Mouse (Mus musculus): Measurements from ENCODE around the gene Nfatc2. TPM values are rescaled to one million over a fixed set of nuclear protein-coding genes. Genes with fewer than 3 reads are reported as not detected.

Nfatc2 gene
- total RNA-seq, 4 experiments from 2014 or later: 9.8 to 19.2 (median 16.3) TPM

DNA sequence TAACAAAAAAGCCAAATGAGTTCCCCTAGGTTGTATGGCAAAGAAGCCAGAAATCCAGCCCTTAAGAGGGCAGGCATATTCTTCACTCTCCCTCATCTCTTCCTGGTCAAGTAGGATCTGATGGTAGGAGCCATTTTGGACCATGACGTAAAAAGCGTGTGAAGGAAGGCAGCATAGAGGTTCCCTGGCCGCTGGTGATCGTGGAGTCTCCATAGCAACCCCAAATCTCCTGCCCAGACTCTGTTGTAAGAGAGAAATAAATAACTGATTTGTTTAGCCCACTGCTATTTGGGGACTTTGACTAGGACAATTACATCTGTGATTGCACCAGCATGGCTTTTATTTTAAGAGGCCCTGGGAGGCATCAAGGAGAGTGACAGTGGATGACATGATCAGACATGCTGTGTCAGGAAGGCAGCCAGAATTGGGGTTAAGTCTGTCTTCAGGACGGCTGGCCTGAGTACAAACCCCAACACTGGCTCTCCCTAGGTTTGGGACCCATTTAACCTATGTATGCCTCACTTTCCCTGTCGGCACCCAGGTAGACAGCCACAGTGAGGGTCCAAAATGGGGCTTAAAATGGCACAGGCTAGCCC is 8.3 kb upstream of the Nfatc2 start:
- DNase-seq (ENCODE audit: low spot score): no peak

DNA sequence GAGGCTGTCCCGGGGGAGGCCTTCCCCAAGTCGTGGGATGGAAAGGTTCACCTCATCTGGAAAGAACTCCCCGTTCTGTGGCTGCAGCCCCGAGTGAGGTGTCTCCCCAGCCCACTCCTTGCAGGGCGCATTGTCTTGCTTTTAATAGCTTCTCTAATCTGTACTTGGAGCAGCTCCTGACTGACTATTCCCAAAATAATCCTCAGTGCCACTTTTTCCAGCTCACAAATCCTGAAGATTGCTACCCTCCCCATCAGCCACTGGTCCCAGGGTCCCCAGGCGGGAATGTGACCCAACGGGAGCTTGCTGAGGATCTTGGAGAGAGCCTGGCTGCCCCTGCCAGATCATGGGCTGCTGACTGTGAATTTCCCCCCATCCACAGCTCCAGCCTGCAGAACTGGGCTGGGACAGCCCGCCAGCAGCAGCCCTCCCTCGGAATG is 6.7 kb upstream of the Nfatc2 start:
- no peak for DNase-seq (ENCODE audit: low spot score)

DNA sequence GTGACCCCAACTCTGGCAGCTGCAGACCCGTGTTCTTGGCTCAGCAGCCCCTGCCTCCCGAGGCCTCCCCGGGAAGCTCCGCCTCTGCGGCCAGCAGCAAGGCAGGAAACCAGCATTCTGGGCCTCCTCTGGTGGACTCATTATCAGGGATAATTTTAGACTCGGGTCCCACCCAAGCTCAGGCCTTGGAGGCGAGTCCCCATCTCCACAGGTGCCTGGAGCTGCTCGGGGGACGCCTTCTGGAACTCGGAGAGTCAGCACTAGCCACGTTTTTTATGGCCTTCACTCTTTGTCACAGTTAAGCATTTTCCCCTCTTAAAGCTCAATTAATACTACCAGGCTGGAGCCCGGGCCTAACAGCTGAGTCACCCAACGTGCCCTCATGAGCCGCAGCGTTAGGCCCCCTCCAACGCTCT is 3.2 kb upstream of the Nfatc2 start:
- DNase-seq (ENCODE audit: low spot score): peak; percentile 81

DNA sequence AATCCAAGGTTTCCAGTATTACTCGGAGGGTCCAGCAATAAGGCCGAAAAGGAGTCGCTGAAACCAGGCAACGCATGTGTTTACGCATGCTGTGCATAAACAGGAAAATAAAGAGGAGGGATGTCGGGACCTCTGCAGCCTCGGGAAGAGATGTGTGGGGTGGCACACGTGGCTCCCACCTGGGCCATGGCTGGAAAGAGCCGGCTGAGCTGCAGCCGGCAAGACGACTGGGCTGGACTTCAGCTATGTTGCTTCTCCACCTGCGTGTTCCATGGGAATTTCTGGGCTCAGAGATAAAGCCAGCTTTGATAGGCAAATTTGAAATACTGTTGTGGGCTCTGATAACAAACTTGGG is 907 bp upstream of the Nfatc2 start:
- DNase-seq (ENCODE audit: low spot score): no peak

DNA sequence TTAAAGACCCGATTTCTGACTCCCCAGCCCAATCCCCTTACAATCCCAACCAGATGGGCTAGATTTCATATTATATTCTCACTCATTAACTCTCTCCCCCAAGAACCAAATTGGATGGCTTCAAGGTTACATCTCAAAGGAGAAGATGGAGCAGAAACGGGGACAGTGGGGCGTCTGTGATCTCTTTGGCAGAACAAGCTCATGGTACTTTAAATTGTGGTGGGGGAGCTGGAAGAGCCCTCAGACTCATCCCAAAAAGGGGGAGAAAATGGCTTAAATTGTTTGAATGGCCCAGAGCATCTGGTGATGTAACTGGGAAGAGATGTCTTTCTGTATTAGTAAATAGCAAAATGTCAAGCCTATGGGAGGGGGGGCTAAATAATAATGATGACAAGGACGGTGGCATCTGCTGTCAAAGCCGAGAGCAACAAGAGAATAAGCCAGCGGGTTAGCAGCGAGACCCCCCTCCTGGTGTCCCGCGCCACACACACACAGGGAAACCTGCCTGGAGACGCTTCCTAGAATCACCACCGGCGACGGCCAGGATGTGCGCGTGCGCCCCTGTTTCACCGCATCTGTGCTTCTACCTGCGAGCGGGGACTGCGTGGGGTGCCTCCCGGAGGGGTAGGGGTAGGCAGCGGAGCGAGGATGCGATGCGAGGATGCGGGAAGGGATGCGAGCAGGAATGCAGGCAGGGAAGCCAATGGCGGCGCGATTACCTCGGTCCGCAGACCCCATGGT is 537 bp downstream of the Nfatc2 start:
- no peak for DNase-seq (ENCODE audit: low spot score)

DNA sequence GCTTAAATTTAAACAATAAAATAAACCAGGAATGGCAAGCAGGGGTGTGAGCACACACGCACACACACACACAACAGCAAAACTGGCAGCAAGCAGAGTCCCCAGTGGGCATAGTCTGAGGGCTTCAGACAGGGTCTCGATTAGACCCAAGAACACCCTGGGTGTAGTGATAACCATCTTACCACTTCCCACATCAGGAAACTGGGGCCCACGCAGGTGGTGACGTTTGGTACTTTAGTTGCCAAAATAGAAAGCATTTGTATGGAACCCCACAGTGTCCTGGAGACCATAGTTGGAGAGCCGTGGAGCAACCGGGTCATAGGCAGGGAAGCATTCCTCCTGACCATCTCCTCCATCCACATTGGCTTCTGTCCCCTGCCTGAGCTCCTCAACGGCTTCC is 5.8 kb downstream of the Nfatc2 start:
- DNase-seq (ENCODE audit: low spot score): no peak

DNA sequence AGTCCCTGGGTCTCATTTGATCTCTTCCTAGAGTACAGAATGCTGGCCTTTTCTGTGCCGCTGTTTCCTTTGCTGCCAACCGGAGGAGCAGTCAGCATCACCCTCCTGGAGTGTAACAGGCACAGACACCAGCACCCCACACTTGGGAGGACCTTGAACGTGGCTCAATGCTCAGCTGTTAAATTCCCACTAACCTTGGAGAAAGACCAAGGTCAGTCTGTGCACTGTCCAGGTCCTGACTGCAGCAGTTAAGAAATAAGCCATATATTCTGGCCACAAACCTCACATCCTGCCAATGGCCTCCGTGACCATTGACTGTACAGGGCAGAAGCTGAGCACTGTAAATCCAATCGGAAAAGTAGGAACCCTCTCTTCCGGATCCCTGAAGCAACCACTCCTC is 7.8 kb downstream of the Nfatc2 start:
- no peak for DNase-seq (ENCODE audit: low spot score)

DNA sequence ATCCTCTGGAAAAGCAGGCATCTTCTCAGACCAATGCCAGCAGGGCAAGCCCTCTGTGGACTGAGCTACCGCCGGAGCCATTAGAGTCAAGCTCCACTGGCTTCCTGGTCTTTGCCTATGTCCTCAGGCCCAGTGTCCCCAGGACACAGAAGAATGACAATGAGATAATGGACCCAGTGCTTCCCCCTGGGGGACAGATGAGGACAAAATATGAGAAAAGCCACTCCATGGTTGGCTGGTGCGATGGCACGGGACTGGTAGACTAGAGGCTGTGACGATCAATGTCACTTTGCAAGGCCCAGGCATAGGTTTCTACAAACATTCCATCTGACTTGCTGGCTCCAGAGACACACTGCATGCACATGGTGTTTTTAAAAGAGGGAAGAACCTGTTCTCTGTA is 8.5 kb downstream of the Nfatc2 start:
- no peak for DNase-seq (ENCODE audit: low spot score)

DNA sequence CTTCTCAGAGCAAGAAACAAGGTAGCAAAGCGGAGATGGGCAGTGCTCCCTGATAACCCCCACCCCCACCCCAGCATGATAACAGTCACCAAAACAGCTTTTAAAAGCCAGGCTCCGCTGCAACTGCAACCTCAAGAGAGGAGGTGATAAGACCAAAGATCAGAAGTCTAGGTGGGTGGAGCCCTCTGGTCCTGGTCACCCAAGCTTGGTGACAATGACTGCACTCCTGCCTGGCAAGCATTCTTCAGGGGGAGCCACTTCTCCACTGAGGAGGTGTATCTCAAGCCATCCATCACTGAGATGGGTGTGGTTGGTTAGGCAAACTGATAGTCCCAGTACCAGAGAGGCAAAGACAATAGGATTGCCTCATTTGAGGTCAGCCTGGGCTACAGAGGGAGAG is 10.4 kb downstream of the Nfatc2 start:
- no peak for DNase-seq (ENCODE audit: low spot score)

DNA sequence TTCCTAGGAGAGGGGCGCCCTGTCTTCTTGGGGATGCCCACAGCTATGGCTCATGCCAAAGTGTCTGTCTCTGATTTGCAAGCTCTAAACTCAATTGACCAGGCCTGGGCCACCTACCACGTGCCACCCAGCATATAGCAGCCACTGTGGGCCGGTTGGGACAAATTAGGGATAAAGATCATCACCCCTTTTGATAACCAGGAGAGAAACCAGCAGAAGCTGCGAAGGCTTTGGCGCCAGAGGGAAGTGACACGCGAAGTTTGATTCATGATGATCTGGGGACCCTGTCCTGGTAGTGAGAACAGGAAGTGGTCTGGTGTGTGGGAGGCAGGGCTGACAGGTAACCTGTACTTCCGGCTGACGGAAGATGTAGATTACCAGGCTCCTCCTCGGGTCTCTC is 10.9 kb downstream of the Nfatc2 start:
- no peak for DNase-seq (ENCODE audit: low spot score)

DNA sequence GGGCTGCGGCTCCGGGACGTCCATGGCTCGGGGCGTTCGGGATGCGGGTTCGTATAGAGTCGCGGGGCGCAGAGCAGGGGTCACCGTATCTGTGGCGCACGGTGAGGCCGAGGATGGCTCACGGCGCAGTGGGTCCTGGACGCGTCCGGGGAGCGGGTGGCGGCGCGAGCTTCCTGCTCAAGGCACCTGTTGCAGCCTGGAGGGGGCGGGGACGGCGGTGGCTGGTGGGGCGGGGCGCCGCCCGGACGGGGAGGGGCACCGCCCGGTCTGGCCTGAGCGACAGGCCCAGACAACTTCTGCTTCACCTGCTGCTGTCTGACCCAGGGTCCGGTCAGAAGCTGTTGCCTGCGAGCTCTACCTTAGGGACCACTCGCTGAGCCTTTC is 11.3 kb downstream of the Nfatc2 start:
- DNase-seq (ENCODE audit: low spot score): no peak

DNA sequence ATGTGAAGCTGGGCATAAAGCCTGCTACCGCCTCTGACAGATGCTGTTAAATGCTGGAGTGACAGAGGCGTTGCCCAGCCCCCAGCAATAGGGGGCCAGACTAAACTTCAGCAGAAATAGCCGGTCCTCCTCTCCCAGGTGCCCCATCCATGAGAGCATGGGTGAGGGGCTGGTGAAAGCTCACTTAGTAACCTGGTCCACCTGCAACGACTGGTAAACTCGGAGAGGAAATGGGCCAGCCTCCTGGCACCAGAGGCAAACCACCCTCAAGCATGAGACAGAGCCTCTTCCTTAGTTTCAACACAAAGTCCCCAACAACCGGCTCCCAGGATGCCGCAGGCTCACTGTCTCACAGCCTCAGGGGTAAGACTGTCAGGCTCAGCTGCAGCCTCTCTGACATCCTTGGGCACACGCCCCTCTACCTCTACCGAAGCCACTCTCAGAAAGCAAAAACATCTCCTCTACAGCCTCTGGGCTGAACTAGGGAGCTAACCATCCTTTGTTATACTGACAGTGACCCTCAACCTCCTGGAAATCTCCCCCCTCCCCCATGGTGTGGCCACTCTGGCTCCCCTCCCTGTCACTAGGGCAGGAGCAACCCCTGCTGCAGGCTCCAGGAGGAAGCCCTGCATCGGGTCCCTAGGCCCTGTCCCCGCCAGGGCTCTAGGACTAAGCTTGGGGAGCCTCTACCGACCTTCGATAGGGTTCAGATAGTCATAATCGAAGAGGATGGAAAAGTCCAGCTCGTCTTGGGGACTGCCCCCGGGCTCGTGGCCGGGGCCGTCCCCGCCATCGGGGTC is 11.9 kb downstream of the Nfatc2 start:
- no peak for DNase-seq (ENCODE audit: low spot score)

DNA sequence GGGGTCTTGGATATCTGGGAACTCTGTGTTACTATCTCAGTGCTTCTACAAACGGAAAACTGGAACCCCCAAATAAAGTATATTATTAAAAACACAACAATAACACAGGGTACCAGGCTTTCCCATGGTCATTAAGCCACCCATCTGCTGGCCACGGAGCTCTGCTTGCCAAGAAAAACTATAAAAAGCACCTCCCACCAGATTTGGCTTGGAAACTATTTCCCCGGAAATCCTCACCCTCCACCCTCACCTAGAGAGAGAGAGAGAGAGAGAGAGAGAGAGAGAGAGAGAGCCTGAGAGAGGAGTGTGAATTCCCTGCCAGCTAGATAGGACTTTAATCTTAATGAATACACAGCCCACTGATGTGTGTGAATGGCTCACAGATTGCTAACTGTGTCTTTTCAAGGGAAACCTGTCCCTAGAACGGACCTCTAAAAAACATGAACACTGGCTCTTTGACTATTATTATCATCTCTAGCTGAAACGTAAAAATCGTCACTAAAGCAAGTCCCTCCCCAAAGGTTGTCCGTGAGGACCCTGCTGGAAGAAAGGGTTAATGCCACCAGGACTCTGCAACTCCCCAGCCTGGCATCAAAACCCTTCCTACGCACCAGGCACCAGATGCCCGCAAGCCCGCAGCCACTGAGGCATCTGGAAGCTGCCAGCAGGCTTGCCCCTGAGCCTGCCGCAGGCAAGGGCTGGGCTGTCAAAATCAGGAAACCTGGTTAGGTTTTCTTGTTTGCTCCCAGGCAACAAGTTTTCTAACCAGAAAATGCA is 12.7 kb downstream of the Nfatc2 start:
- no peak for DNase-seq (ENCODE audit: low spot score)

DNA sequence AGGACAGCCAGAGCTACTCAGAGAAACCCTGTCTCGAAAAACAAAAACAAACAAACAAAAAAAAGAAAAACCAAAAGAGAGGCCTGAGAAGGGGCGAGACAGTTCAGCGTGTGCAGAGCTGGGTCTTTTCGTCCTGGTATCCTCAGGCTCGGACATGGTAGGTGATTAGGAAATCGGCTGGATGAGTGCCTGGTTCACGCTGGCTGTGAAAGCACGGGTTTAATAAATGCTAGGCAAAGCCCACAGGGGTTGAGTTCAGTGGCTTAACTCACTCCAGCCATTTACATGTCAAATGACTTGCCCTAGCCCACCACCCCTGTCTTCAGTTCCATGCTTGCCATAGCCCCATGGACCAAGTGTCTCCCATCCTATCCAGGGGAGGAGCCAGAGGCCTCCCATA is 14.3 kb downstream of the Nfatc2 start:
- no peak for DNase-seq (ENCODE audit: low spot score)

DNA sequence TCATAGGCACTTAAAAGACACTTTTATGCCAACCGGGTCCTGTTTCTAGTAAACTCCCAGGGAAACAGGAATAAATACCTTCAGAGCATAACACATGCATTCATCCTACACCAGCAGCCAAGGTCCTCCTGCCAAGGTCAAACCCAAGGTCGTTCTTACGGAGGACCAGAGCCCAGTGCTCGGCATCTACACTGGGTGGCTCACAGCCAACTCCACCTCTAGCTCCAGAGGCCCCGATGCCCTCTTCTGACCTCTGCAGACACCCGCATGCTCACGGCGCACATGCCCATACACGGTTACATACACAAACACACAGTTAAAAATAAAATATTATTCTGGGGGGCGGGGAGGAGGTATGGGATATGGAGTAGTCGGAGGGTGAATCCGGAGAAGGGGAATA is 14.9 kb downstream of the Nfatc2 start:
- no peak for DNase-seq (ENCODE audit: low spot score)

DNA sequence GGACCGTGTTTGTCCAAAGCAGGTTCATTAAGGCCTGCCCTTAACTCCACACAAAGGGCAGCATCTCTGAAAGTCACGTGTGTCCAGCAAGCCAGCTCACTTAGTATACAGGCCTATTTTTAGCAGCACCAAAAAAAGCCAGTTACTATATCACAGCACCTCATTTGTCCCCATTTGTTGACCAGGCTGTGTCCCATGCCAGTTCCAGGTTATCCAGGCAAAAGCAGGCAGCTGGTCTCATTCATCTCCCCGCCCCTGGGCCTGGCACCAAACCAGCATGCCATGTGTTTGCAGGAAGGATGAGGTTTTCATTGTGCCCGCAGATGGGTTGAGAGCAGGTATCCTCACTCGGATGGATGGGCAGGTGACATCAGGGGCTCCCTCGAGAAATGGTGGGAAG is 16.6 kb downstream of the Nfatc2 start:
- DNase-seq (ENCODE audit: low spot score): no peak

DNA sequence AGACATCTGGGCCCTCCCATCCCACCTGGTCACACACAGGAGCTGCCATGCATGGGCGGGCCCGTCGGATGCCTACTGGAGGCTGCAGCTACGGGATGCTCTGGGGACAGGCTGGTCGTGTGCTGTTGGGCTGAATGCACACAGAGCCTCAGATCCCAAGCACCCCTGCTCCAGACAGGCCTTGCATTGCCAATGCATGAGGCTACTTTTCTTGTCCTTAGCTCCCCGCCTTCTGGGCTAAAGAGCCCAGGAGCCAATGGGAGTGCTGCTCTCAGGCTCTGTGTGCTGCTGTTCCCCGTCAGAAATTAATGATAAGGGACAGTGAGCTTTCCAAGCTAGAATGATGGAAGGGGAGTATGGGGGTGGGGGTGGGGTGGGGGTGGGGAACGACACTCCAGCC is 17.0 kb downstream of the Nfatc2 start:
- DNase-seq (ENCODE audit: low spot score): no peak

DNA sequence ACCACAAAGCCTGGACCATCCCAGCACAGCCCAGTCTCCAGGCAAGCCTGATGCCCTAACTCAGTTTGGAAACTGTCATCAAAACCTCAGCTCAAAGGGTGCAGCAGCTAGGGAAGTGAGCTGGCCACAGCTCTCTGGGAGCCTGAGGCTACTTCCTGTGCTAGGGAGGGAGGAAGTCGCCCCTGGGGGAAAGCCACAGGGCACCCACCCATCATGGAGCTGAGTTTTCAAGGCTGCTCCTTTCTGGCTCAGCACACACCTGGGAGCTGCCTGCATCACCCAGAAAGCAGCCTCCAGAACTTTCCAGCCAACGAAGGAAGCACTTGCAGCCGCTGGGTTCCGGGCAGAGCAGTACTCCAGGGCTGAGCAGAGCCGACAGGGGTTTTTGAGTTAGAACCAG is 18.4 kb downstream of the Nfatc2 start:
- DNase-seq (ENCODE audit: low spot score): no peak

DNA sequence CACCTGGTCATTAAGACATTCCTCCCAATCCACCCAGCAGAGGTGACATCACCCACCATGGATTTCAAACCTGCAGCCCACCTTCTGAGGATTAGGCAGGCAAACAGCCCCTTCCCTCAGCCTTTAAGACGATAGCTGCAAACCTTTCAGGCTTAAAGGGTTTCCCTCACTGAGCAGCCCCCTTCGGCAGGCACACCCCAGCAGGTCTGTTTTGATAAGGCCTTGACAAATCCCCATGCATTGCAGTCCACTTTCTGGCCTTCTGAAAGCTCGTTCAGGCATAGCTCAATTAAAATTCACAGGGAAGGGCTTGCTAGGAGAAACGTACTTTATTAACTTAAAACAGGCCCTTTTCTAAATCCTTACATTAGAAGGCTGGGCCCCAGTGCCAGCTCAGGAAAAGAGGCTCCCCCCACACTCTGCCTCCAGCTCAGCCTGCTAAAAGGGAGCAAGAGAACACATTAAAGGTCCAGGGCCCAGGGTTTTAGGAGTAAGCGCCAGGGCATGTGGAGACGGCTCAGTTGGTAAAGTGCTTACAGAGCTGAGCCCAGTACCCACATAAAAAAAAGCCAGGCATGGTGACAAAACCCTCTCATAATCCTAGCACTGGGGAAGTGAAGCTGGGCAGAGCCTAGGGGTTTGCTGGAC is 20.1 kb downstream of the Nfatc2 start:
- no peak for DNase-seq (ENCODE audit: low spot score)

DNA sequence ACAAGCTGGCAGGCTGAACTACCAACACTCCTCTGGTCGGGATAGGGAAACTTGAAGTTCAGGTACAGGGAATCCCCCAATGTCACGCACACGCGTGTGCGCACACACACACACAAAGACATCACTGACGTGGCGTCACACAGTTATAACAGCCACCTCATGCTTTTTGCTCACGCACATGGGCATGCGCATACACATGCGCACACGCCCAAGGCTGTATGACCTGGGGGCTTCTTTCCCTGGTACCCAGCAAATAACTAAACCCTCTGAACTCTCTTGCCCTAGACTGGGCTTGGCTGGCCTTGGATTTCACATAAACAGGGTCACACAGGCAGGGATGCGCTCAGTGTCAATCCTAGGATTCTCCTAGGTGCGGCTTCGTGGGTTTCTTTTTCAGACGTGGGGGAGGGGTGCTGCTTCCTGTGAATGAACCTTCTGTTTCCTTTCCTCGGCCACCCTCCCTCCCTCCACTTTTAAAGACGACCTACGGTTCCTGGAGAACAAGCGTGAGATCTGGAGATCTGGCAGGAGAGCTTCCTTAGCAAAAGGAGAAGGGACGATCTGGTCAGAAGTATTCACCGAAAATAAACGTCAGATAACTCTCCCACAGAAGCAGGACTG is 21.1 kb downstream of the Nfatc2 start:
- no peak for DNase-seq (ENCODE audit: low spot score)

DNA sequence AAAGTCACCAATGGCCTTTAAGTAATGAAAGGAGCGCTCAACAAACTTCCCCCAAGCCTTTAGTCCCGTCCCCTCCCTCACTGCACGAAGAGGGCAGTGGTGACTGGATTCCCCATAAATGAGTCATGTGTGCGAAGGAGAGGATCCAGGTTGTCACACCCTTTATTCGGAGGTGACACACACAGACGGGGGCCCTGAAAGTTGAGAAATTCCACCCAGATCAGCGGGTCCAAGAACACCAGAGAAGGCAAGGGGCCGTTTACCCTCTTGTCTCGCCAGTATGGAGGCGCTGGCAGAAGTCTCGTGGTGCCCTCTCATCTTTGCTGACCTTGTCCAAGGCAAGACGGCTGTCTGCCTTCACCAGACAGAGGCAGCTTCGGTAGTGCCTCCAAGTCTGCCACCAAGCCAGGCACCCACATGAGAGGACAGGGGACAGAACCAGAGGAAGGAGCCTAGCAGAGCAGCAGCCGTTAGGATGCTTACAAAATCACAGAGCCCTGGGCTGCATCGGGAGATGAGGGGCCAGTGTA is 21.8 kb downstream of the Nfatc2 start:
- DNase-seq (ENCODE audit: low spot score): no peak
